Mouse (Mus musculus) ES-E14 (cell line): ENCODE measurements around the gene Trim63. TPM values are rescaled to one million over a fixed set of nuclear protein-coding genes. Genes with fewer than 3 reads are reported as not detected.

Source experiments
- DNase-seq: peaks from one replicate; pipeline ENCODE4 v3.0.0-alpha.2; 2013; ENCODE audit warnings: low read depth, low spot score
- H3K27ac ChIP-seq: 2 replicates; pipeline ENCODE4 v1.5.1; 2012; ENCODE audit warnings: low read depth, mild to moderate bottlenecking, low read length, moderate library complexity, mixed read lengths; ENCODE audit not compliant: poor library complexity, insufficient read depth, severe bottlenecking
- H3K36me3 ChIP-seq: 2 replicates; pipeline ENCODE4 v1.6.1; 2012; ENCODE audit warnings: mild to moderate bottlenecking, low read length, moderate library complexity, mixed read lengths; ENCODE audit not compliant: control insufficient read depth, poor library complexity, insufficient read depth, severe bottlenecking
- H3K4me1 ChIP-seq, 2 experiments: fragments of 150-350 bp in 1 of 2; sonication (generic) in 1 of 2; 2 replicates each; pipeline ENCODE4 v1.6.1; 2012; ENCODE audit warnings: low read length in 2 of 2, mild to moderate bottlenecking in 1 of 2, mixed read lengths in 1 of 2; ENCODE audit not compliant: control insufficient read depth in 2 of 2, insufficient read depth in 2 of 2, poor library complexity in 1 of 2
- H3K4me3 ChIP-seq, 2 experiments: fragments of 150-350 bp in 1 of 2; sonication (generic) in 1 of 2; 2 replicates each; pipeline ENCODE4 v1.5.1; 2012; ENCODE audit warnings: low read length in 2 of 2, low read depth in 1 of 2, mild to moderate bottlenecking in 1 of 2, mixed read lengths in 1 of 2; ENCODE audit not compliant: insufficient read depth in 1 of 2, poor library complexity in 1 of 2, severe bottlenecking in 1 of 2
- H3K9ac ChIP-seq: 2 replicates; pipeline ENCODE4 v1.6.1; 2012; ENCODE audit warnings: low read depth, mild to moderate bottlenecking, low read length, mixed read lengths; ENCODE audit not compliant: poor library complexity, insufficient read depth, severe bottlenecking
- H3K9me3 ChIP-seq: fragments of 150-350 bp; sonication (generic); 2 replicates; pipeline ENCODE4 v1.6.1; 2012; ENCODE audit warnings: low read depth, mild to moderate bottlenecking, low read length; ENCODE audit not compliant: control insufficient read depth, insufficient read depth
- CHD2 ChIP-seq: IDR thresholded peaks from 2 replicates; pipeline ENCODE4 v1.6.1; 2014; ENCODE audit warnings: mild to moderate bottlenecking, low read depth, low read length, inconsistent platforms
- HCFC1 ChIP-seq: IDR thresholded peaks from 2 replicates; pipeline ENCODE4 v1.6.1; 2012; ENCODE audit warnings: low read length, inconsistent platforms, borderline replicate concordance; ENCODE audit not compliant: insufficient read depth
- MAFK ChIP-seq: IDR thresholded peaks from 2 replicates; pipeline ENCODE4 v1.6.1; 2014; ENCODE audit warnings: mild to moderate bottlenecking, low read depth, low read length, inconsistent platforms; ENCODE audit not compliant: insufficient read depth
- ZC3H11A ChIP-seq: IDR thresholded peaks from 2 replicates; pipeline ENCODE4 v1.6.1; 2012; ENCODE audit warnings: low read depth, mild to moderate bottlenecking, inconsistent platforms, low read length, borderline replicate concordance
- ZNF384 ChIP-seq: IDR thresholded peaks from 2 replicates; pipeline ENCODE4 v1.6.1; 2012; ENCODE audit warnings: low read depth, low read length, inconsistent platforms
- in situ Hi-C, 2 experiments: fragments of 600-800 bp; cut with MboI; formaldehyde crosslinking; loops; one replicate each; pipeline ENCODE4 v1.15.1; 2025; ENCODE audit warnings: low sequenced_read_pairs in 2 of 2, inconsistent platforms in 1 of 2; ENCODE audit not compliant: unreplicated experiment in 2 of 2
- total RNA-seq: library from RNA; depleted of rRNA; stranded (reverse); fragments of 300-350 nt; gene quantifications from 2 replicates; pipeline ENCODE4 v1.2.3, GENCODE M21; 2012

Trim63 gene
- total RNA-seq, 1 experiment = 3.5 TPM

DNA sequence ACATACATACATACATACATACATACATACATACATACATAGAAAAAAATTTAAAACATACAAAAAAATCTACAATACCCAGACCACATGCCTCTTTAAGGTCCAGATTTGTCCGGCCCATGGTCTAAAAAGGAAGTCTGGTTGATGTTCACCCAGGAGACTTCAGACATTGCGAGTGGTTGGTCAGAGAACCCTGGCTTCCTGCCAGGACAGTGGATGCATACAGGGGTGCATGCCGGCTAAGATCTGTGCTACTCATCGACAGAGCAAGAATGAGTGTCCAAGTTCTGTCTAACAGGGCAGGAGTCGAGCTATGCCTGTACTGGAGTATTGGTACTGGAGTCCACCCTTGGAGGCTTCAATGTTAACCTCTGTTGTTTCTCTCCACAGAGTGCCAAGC lies 9.7 kb downstream of the Trim63 start:
- Histone ChIP-seq H3K4me1 (peaks cover 7 to 21% of the 10 kb centered on the region in 2 experiments), H3K36me3 (0 out of 2 replicates have a peak, but pooled peaks cover 2% of the 10 kb centered on the region), H3K9ac (no peak overlapping the region), H3K9me3 (no peaks in the 10 kb centered on the region), H3K27ac (no peak overlapping the region), H3K4me3 (no peak overlapping the region)
- TF ChIP-seq ZNF384 = no peak
- TF ChIP-seq CHD2 = no peak
- TF ChIP-seq MAFK = no peak
- no peak for DNase-seq
- in situ Hi-C loops = no loop called here

DNA sequence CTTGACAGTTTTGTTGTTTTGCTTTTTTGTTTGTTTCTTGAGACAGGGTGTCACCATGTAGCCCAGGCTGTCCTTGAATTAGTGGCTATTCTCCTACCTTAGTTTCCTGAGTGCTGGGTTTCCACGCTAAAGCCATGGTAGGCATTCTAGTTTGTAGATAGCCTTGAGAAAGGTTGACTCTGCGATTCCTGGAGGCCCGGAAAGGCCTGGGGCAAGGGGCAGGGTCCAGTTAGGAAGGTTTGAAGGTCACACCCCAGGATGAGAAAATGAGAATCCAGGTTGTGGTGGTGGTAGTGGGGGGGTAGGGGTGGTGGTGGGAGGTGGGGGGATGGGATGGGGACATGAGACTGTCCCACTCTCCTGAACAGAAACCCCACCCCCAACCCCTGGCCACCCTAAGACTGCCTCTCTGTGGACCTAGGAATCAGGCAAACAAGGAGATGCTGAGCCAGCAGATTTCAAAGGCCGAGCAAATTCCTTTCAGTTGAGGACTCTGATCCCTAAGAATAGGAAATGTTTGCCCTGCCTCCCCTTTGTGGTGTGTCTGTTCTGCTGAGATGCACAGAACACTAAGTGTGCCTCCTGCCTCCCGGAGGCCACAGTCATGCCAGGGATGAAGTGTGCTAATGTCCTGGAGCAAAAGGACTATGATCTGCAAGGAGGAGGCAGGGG lies 12.1 kb downstream of the Trim63 start:
- Histone ChIP-seq H3K9me3 (no peaks in the 10 kb centered on the region), H3K9ac (peak overlapping the region; percentile 5; the same call in 1 of the 2 replicates), H3K4me3 (0 out of 4 replicates have a peak overlapping the region, but pooled peaks of 1 of the 2 experiments have one; percentile 4), H3K36me3 (0 out of 2 replicates have a peak, but pooled peaks cover 2% of the 10 kb centered on the region), H3K27ac (peak overlapping the region; percentile 51), H3K4me1 (peaks cover 7 to 24% of the 10 kb centered on the region in 2 experiments)
- in situ Hi-C loops = no loop called here
- DNase-seq = no peak
- TF ChIP-seq ZC3H11A (no peak), MAFK (peak; percentile 99)

DNA sequence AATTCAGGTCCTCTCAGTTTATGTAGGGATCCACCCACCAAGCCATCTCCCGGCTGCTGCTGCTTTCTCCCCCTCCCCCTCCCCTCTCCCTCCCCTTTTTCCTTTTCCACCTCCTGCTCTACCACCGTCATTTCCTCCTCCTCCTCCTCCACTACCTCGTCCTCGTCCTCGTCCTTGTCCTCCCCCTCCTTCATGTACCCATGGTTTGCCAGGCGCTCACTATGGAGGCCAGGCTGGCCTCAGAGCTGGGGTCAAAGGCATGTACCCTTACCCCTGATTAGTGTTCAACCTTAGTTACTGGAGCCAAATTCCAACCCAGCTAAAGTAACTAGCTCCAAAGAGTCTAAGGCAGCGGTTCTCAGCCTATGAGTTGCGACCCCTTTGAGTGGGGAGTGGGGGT lies 13.2 kb downstream of the Trim63 start:
- Histone ChIP-seq H3K9me3 (no peaks in the 10 kb centered on the region), H3K36me3 (no peaks in the 10 kb centered on the region), H3K9ac (no peak overlapping the region; the same call in 1 of the 2 replicates), H3K4me1 (peaks cover 7 to 24% of the 10 kb centered on the region in 2 experiments), H3K4me3 (no peak overlapping the region), H3K27ac (peak overlapping the region; percentile 46; the same call in 1 of the 2 replicates)
- in situ Hi-C loops = no loop called here
- no peak for DNase-seq
- no peak for TF ChIP-seq ZC3H11A
- TF ChIP-seq CHD2 = no peak
- TF ChIP-seq MAFK = no peak
- TF ChIP-seq ZNF384 = no peak
- TF ChIP-seq HCFC1 = no peak

DNA sequence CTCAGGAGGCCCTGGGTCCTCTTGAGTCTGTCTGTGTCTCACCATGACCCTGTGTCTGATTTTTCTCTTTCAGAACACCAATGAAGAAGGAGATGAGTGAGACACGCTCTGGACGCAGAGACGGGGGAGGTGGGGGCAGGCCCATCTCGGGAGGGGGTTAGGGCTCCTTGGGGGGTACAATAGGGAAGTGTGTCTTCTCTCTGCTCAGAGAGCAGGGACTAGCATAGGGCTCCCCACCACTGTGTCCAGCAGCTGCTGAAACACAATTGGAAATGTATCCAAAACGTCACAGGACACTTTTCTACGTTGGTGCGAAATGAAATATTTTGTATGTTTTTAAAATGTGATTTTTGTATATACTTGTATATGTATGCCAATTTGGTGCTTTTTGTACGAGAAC lies 13.9 kb downstream of the Trim63 start:
- no peak for TF ChIP-seq MAFK
- TF ChIP-seq ZNF384 = no peak
- no peak for TF ChIP-seq HCFC1
- TF ChIP-seq CHD2 = no peak
- TF ChIP-seq ZC3H11A = no peak
- Histone ChIP-seq H3K4me1 (peaks cover 7 to 24% of the 10 kb centered on the region in 2 experiments), H3K4me3 (no peak overlapping the region), H3K9ac (no peak overlapping the region), H3K27ac (peak overlapping the region; percentile 27; the same call in 1 of the 2 replicates), H3K36me3 (no peaks in the 10 kb centered on the region), H3K9me3 (no peaks in the 10 kb centered on the region)
- no peak for DNase-seq
- in situ Hi-C loops = no loop called here
